Mouse (Mus musculus): ENCODE data around the gene Ehbp1. TPM values are rescaled to one million over a fixed set of nuclear protein-coding genes. Genes with fewer than 3 reads are reported as not detected.

Ehbp1 gene
- polyA plus RNA-seq, 1 experiment from 2014 or later = 7.2 TPM

DNA sequence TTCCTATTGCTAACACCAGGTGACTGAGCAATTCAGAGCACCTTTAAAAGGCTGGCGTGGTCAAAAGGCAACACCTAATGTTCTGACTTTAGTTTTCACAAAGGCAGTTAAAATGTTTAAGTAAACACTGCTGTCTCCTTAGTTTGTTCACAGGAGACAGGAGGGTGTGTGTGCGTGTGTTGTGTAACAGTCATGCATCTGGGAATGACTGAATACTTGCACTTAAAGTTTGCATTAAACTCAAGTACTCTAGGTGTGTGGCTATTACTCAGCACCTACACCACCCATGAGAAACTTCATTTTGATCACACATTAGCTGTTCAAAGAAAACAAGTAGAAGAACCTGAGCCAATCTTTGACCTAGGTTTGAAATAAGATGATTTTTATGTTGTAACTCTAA lies 201.4 kb downstream of the Ehbp1 start:
- Histone ChIP-seq H3K4me3 (ENCODE audit: low read length) (no peak overlapping the region), H3K9ac (replicated peaks; ENCODE audit: low read length) (no peak overlapping the region), H3K9me3 (ENCODE audit: low read length) (no peaks in the 10 kb centered on the region), H3K4me1 (ENCODE audit: insufficient read depth, low read length) (no peaks in the 10 kb centered on the region), H3K27me3 (ENCODE audit: insufficient read depth, low read length) (no peaks in the 10 kb centered on the region), H3K4me2 (replicated peaks; ENCODE audit: low read depth, low read length) (no peak overlapping the region), H3K36me3 (ENCODE audit: insufficient read depth, low read length) (0 out of 2 replicates have a peak, but pooled peaks cover 6% of the 10 kb centered on the region), H3K27ac (ENCODE audit: low read length) (no peak overlapping the region)
- WGBS = 81% methylated on average over 2 of the region's 2 CpGs
- ATAC-seq (ENCODE audit: low FRiP score, low TSS enrichment) = no peak

GRCm38 (mm10) chr11:22138466-22138865 lies 203.6 kb downstream of the Ehbp1 start:
- H3K4me1 ChIP-seq (ENCODE audit: insufficient read depth, low read length) = no peaks in the 10 kb centered on the region
- H3K9ac ChIP-seq (replicated peaks; ENCODE audit: low read length) = no peak overlapping the region
- 0 out of 2 replicates have a peak, but pooled peaks cover 6% of the 10 kb centered on the region for H3K36me3 ChIP-seq (ENCODE audit: insufficient read depth, low read length)
- H3K4me3 ChIP-seq (ENCODE audit: low read length) = no peak overlapping the region
- H3K27me3 ChIP-seq (ENCODE audit: insufficient read depth, low read length) = no peaks in the 10 kb centered on the region
- H3K4me2 ChIP-seq (replicated peaks; ENCODE audit: low read depth, low read length) = no peak overlapping the region
- H3K9me3 ChIP-seq (ENCODE audit: low read length) = no peaks in the 10 kb centered on the region
- no peak for ATAC-seq (ENCODE audit: low FRiP score, low TSS enrichment)
- no peak overlapping the region for H3K27ac ChIP-seq (ENCODE audit: low read length)

DNA sequence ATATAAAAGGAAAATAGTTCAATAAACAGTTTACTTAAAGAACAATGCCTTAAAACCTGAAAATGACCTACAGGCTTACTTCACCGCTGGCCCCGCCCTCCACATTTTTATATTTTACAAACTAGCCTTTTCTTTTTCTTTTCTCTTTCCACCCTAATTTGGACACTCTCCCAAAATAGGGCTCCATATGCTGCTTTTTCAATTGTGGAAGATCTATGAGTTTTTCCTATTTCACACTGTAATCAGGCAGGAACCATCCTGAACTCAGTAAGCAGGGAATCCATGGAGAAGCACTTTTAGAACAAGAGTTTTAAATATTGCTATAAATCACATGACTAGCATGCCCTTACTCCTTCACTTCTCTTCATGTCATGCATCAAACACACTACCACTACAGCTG lies 216.9 kb downstream of the Ehbp1 start:
- no peak for ATAC-seq (ENCODE audit: low FRiP score, low TSS enrichment)
- no peak overlapping the region for H3K9ac ChIP-seq (replicated peaks; ENCODE audit: low read length)
- no peak overlapping the region for H3K4me2 ChIP-seq (replicated peaks; ENCODE audit: low read depth, low read length)
- H3K4me3 ChIP-seq (ENCODE audit: low read length) = no peak overlapping the region
- H3K27me3 ChIP-seq (ENCODE audit: insufficient read depth, low read length) = no peaks in the 10 kb centered on the region
- H3K27ac ChIP-seq (ENCODE audit: low read length) = no peak overlapping the region
- H3K9me3 ChIP-seq (ENCODE audit: low read length) = no peaks in the 10 kb centered on the region
- no peaks in the 10 kb centered on the region for H3K4me1 ChIP-seq (ENCODE audit: insufficient read depth, low read length)
- 99% methylated on average over 2 of the region's 2 CpGs for WGBS
- no peaks in the 10 kb centered on the region for H3K36me3 ChIP-seq (ENCODE audit: insufficient read depth, low read length)

DNA sequence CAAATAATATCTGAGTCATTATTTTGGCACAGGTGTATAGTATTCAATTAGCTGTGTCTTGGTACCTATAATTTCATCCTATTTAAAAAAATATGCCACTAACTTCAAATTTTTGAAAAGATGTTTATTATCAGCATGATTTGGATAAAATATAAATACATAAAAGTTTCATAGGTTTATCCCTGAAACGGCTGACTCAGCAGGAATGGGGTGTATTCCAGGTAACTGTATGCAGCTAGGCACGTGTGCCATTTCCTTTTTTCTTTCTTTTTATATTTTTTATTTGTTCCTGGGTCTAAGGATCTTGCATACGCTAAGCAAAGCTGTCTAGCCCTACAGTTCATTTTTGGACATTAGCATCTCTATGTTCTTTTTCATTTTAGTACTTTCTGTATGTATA lies 223.2 kb downstream of the Ehbp1 start:
- Histone ChIP-seq H3K4me3 (ENCODE audit: low read length) (no peak overlapping the region), H3K36me3 (ENCODE audit: insufficient read depth, low read length) (no peaks in the 10 kb centered on the region), H3K4me2 (replicated peaks; ENCODE audit: low read depth, low read length) (no peak overlapping the region), H3K9ac (replicated peaks; ENCODE audit: low read length) (no peak overlapping the region), H3K9me3 (ENCODE audit: low read length) (no peaks in the 10 kb centered on the region), H3K27me3 (ENCODE audit: insufficient read depth, low read length) (no peaks in the 10 kb centered on the region), H3K4me1 (ENCODE audit: insufficient read depth, low read length) (no peaks in the 10 kb centered on the region), H3K27ac (ENCODE audit: low read length) (no peak overlapping the region)
- ATAC-seq (ENCODE audit: low FRiP score, low TSS enrichment) = no peak
- WGBS = 91% methylated on average over 3 of the region's 3 CpGs

DNA sequence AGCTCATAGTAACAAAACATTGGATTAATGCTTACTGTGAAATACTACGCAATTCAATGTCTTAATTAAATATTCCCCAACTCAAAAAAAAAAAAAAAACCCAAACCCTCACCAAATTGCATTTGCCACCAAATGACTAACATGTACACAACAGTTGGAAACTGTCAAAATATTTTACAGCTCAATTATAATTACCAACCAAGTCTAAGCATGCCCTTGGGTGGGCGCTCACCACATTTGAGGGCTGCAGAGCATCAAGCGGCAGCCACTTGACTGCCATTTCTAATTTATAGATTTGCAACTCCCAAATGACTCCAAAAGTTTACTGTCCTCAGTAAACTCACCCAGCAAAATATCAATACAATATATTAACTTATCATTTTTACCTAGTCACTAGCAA lies 229.9 kb downstream of the Ehbp1 start:
- Histone ChIP-seq H3K27ac (ENCODE audit: low read length) (no peak overlapping the region), H3K4me3 (ENCODE audit: low read length) (no peak overlapping the region), H3K4me2 (replicated peaks; ENCODE audit: low read depth, low read length) (no peak overlapping the region), H3K27me3 (ENCODE audit: insufficient read depth, low read length) (no peaks in the 10 kb centered on the region), H3K9ac (replicated peaks; ENCODE audit: low read length) (no peak overlapping the region), H3K4me1 (ENCODE audit: insufficient read depth, low read length) (no peaks in the 10 kb centered on the region), H3K9me3 (ENCODE audit: low read length) (no peaks in the 10 kb centered on the region), H3K36me3 (ENCODE audit: insufficient read depth, low read length) (no peaks in the 10 kb centered on the region)
- WGBS = 97% methylated on average over 3 of the region's 3 CpGs
- ATAC-seq (ENCODE audit: low FRiP score, low TSS enrichment) = no peak

DNA sequence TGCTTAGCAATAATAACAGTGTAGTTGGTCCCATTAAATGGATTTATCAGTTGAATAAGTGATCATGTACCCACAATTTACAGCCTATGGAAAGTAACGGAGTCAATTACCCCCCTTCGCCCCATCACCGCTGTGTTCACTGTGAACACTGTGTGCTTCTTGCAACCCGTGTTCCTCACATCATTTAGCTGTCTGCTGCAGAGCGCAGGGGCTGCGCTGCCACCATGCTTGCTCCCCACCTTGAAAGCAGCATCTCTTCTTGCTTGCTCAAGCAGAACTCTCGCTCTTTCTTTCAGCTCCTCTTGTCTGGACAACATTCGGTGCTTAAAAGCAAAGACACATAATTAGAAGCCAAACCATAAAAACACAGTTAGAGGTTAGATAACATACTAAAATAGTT lies 252.7 kb downstream of the Ehbp1 start:
- WGBS = 84% methylated on average over 8 of the region's 8 CpGs

GRCm38 (mm10) chr11:22063352-22063751 lies 278.7 kb downstream of the Ehbp1 start:
- H3K36me3 ChIP-seq (ENCODE audit: insufficient read depth, low read length) = no peaks in the 10 kb centered on the region
- no peaks in the 10 kb centered on the region for H3K9me3 ChIP-seq (ENCODE audit: low read length)
- no peak overlapping the region for H3K4me2 ChIP-seq (replicated peaks; ENCODE audit: low read depth, low read length)
- no peak overlapping the region for H3K4me3 ChIP-seq (ENCODE audit: low read length)
- H3K27me3 ChIP-seq (ENCODE audit: insufficient read depth, low read length) = no peaks in the 10 kb centered on the region
- H3K9ac ChIP-seq (replicated peaks; ENCODE audit: low read length) = no peak overlapping the region
- H3K4me1 ChIP-seq (ENCODE audit: insufficient read depth, low read length) = no peaks in the 10 kb centered on the region
- ATAC-seq (ENCODE audit: low FRiP score, low TSS enrichment) = no peak
- WGBS = 63% methylated on average over 2 of the region's 2 CpGs
- H3K27ac ChIP-seq (ENCODE audit: low read length) = no peak overlapping the region

More for the DNA sequence above, 252.7 kb downstream of the Ehbp1 start:
- no peak for ATAC-seq (ENCODE audit: low FRiP score, low TSS enrichment)
- Histone ChIP-seq H3K36me3 (ENCODE audit: insufficient read depth, low read length) (no peaks in the 10 kb centered on the region), H3K4me3 (ENCODE audit: low read length) (no peak overlapping the region), H3K9me3 (ENCODE audit: low read length) (no peaks in the 10 kb centered on the region), H3K27ac (ENCODE audit: low read length) (no peak overlapping the region), H3K4me1 (ENCODE audit: insufficient read depth, low read length) (no peaks in the 10 kb centered on the region), H3K4me2 (replicated peaks; ENCODE audit: low read depth, low read length) (no peak overlapping the region), H3K27me3 (ENCODE audit: insufficient read depth, low read length) (no peaks in the 10 kb centered on the region), H3K9ac (replicated peaks; ENCODE audit: low read length) (no peak overlapping the region)

GRCm38 (mm10) chr11:22061660-22062059 lies 280.4 kb downstream of the Ehbp1 start:
- H3K9me3 ChIP-seq (ENCODE audit: low read length) = no peaks in the 10 kb centered on the region
- no peak overlapping the region for H3K9ac ChIP-seq (replicated peaks; ENCODE audit: low read length)
- 28% methylated on average over 4 of the region's 4 CpGs for WGBS
- H3K4me1 ChIP-seq (ENCODE audit: insufficient read depth, low read length) = no peaks in the 10 kb centered on the region
- H3K4me2 ChIP-seq (replicated peaks; ENCODE audit: low read depth, low read length) = no peak overlapping the region
- H3K4me3 ChIP-seq (ENCODE audit: low read length) = no peak overlapping the region
- H3K27me3 ChIP-seq (ENCODE audit: insufficient read depth, low read length) = no peaks in the 10 kb centered on the region
- H3K27ac ChIP-seq (ENCODE audit: low read length) = no peak overlapping the region
- ATAC-seq (ENCODE audit: low FRiP score, low TSS enrichment) = peak; percentile 51; the same call in 1 of the 2 replicates
- no peaks in the 10 kb centered on the region for H3K36me3 ChIP-seq (ENCODE audit: insufficient read depth, low read length)

DNA sequence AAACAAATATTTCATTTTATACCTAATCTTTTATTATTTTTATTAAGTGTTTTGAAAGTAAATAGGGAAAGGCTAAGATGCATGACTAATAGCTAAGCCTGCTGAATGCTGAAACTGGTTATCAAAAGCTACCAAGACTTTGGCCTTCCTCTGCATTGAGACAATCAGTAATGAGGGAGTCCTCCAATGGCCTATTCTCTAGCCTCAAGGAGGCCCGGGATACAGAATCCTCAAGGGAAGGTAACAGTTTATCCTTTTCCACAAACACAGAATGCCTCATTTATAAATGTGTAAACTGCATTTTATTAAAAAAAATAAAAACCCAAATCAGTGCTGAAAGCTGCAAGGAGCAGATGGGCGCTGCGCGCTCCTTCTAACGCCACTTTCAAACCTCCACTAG lies 284.6 kb downstream of the Ehbp1 start:
- no peaks in the 10 kb centered on the region for H3K27me3 ChIP-seq (ENCODE audit: insufficient read depth, low read length)
- H3K27ac ChIP-seq (ENCODE audit: low read length) = no peak overlapping the region
- no peak for ATAC-seq (ENCODE audit: low FRiP score, low TSS enrichment)
- no peaks in the 10 kb centered on the region for H3K4me1 ChIP-seq (ENCODE audit: insufficient read depth, low read length)
- no peak overlapping the region for H3K4me3 ChIP-seq (ENCODE audit: low read length)
- no peaks in the 10 kb centered on the region for H3K36me3 ChIP-seq (ENCODE audit: insufficient read depth, low read length)
- no peak overlapping the region for H3K4me2 ChIP-seq (replicated peaks; ENCODE audit: low read depth, low read length)
- H3K9ac ChIP-seq (replicated peaks; ENCODE audit: low read length) = no peak overlapping the region
- H3K9me3 ChIP-seq (ENCODE audit: low read length) = no peaks in the 10 kb centered on the region
- WGBS = 91% methylated on average over 5 of the region's 5 CpGs

DNA sequence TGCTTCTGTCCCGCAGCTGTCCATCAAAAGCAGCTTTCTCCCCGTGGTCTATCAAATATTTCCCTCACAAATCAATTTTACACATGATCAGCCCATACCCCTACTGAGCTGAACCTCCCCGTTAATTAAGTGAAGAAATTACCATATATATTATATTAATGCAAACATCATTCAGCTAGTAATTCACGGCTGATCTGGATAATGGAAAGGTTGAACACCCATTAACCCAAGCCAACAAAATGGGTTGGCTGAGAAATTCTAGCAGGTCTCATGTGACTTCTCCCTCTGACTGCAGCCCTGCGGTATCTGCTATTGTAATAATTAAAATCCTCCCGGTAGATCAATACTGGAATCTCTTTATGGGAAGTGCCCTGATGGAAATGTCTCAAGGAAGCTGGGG lies 286.2 kb downstream of the Ehbp1 start:
- 0 out of 2 replicates have a peak, but pooled peaks cover 1% of the 10 kb centered on the region for H3K36me3 ChIP-seq (ENCODE audit: insufficient read depth, low read length)

More for the DNA sequence above, 286.2 kb downstream of the Ehbp1 start:
- Histone ChIP-seq H3K4me3 (ENCODE audit: low read length) (no peak overlapping the region), H3K9me3 (ENCODE audit: low read length) (no peaks in the 10 kb centered on the region), H3K4me1 (ENCODE audit: insufficient read depth, low read length) (no peaks in the 10 kb centered on the region), H3K27ac (ENCODE audit: low read length) (no peak overlapping the region), H3K27me3 (ENCODE audit: insufficient read depth, low read length) (no peaks in the 10 kb centered on the region), H3K9ac (replicated peaks; ENCODE audit: low read length) (no peak overlapping the region), H3K4me2 (replicated peaks; ENCODE audit: low read depth, low read length) (no peak overlapping the region)
- WGBS = 82% methylated on average over 6 of the region's 6 CpGs
- ATAC-seq (ENCODE audit: low FRiP score, low TSS enrichment) = no peak
